Comparison of ENCODE assay signal across 8 mouse cellular contexts in genomic region chr12:36156637-36157303, GRCm38 (mm10). TPM values are rescaled to one million over a fixed set of nuclear protein-coding genes. Genes with fewer than 3 reads are reported as not detected.
DNase-seq lines count a peak whose midpoint lies in the region; ATAC-seq and TF ChIP-seq lines count a peak whose summit lies in the region.

Gene Ankmy2 (plus strand): TSS chr12:36157114.

- DNase-seq in c-Kit-positive CD71-positive TER-119-positive erythroid progenitor cells, embryonic 14.5 days (ENCODE audit: low spot score) = peak; percentile 87
- DNase-seq in heart, postnatal 0 days (ENCODE audit: low spot score) = peak; percentile 95
- DNase-seq in kidney, postnatal 4 days = peak; percentile 94 to 97
- peak; percentile 95 for DNase-seq in liver, postnatal 0 days
- DNase-seq in testis, postnatal 10 days (ENCODE audit: low spot score) = peak; percentile 95

- peak within 1 kb of the TSS; percentile 82 for H3K27ac ChIP-seq in forebrain, embryonic 12.5 days
- peak within 1 kb of the TSS; percentile 94 for H3K27ac ChIP-seq in heart, postnatal 0 days (ENCODE audit: low read depth)
- peak within 1 kb of the TSS; percentile 86 for H3K27ac ChIP-seq in liver, postnatal 0 days (ENCODE audit: low read depth)
- peak within 1 kb of the TSS; percentile 82 for H3K27ac ChIP-seq in neural tube, embryonic 14.5 days (ENCODE audit: low read depth, low read length)

- peaks cover 11% of the 10 kb centered on the region for H3K36me3 ChIP-seq in E14TG2a.4 (ENCODE audit: insufficient read depth, low read length)
- no peaks in the 10 kb centered on the region for H3K36me3 ChIP-seq in forebrain, embryonic 12.5 days (replicated peaks)
- H3K36me3 ChIP-seq in heart, postnatal 0 days (replicated peaks; ENCODE audit: control insufficient read depth, insufficient read depth, low read length) = 0 out of 2 replicates have a peak, but pooled peaks cover 3% of the 10 kb centered on the region
- H3K36me3 ChIP-seq in liver, postnatal 0 days (replicated peaks; ENCODE audit: insufficient read depth, low read length) = no peaks in the 10 kb centered on the region
- no peaks in the 10 kb centered on the region for H3K36me3 ChIP-seq in neural tube, embryonic 14.5 days (ENCODE audit: control insufficient read depth, insufficient read depth, low read length)

- under 1% methylated on average over 42 of the region's 42 CpGs for WGBS in forebrain, embryonic 12.5 days
- WGBS in heart, postnatal 0 days = under 1% methylated on average over 41 of the region's 42 CpGs
- WGBS in liver, postnatal 0 days (ENCODE audit: insufficient replicate concordance) = under 1% methylated on average over 40 of the region's 42 CpGs
- WGBS in neural tube, embryonic 14.5 days = under 1% methylated on average over 42 of the region's 42 CpGs

- H3K4me3 ChIP-seq in E14TG2a.4 (replicated peaks; ENCODE audit: low read length) = peak within 1 kb of the TSS; percentile 99
- H3K4me3 ChIP-seq in forebrain, embryonic 12.5 days (replicated peaks) = peak within 1 kb of the TSS; percentile 70
- H3K4me3 ChIP-seq in heart, postnatal 0 days (ENCODE audit: low read depth, low read length) = peak within 1 kb of the TSS; percentile 99
- peak within 1 kb of the TSS; percentile 72 for H3K4me3 ChIP-seq in liver, postnatal 0 days (ENCODE audit: low read depth, low read length)
- peak within 1 kb of the TSS; percentile 67 for H3K4me3 ChIP-seq in neural tube, embryonic 14.5 days (ENCODE audit: low read depth, low read length)

- peak within 1 kb of the TSS; percentile 78 for H3K4me2 ChIP-seq in forebrain, embryonic 12.5 days
- H3K4me2 ChIP-seq in heart, postnatal 0 days (ENCODE audit: low read depth, low read length) = peak within 1 kb of the TSS; percentile 80
- peak within 1 kb of the TSS; percentile 93 for H3K4me2 ChIP-seq in liver, postnatal 0 days (ENCODE audit: low read depth, low read length)
- peak within 1 kb of the TSS; percentile 51 for H3K4me2 ChIP-seq in neural tube, embryonic 14.5 days (ENCODE audit: low read depth, low read length)

- H3K9ac ChIP-seq in forebrain, embryonic 12.5 days = peak within 1 kb of the TSS; percentile 87
- H3K9ac ChIP-seq in heart, postnatal 0 days (replicated peaks; ENCODE audit: low read depth, low read length) = peak within 1 kb of the TSS; percentile 95
- H3K9ac ChIP-seq in liver, postnatal 0 days (replicated peaks) = peak within 1 kb of the TSS; percentile 78
- peak within 1 kb of the TSS; percentile 86 for H3K9ac ChIP-seq in neural tube, embryonic 14.5 days (replicated peaks; ENCODE audit: low read depth, low read length)

- peaks cover 54% of the 10 kb centered on the region for H3K4me1 ChIP-seq in E14TG2a.4 (replicated peaks; ENCODE audit: low read depth, low read length)
- peaks cover 26% of the 10 kb centered on the region for H3K4me1 ChIP-seq in forebrain, embryonic 12.5 days
- peaks cover 32% of the 10 kb centered on the region for H3K4me1 ChIP-seq in heart, postnatal 0 days (ENCODE audit: control insufficient read depth, insufficient read depth)
- peaks cover 21% of the 10 kb centered on the region for H3K4me1 ChIP-seq in liver, postnatal 0 days (ENCODE audit: insufficient read depth)
- peaks cover 18% of the 10 kb centered on the region for H3K4me1 ChIP-seq in neural tube, embryonic 14.5 days (ENCODE audit: control insufficient read depth, insufficient read depth, low read length)

- 0 out of 2 replicates have a peak, but pooled peaks have one; percentile 31 for TF ChIP-seq EP300 in heart, postnatal 0 days (IDR thresholded peaks at IDR 0.05; ENCODE audit: low read depth)
- peak; percentile 63 for TF ChIP-seq EP300 in liver, postnatal 0 days (IDR thresholded peaks at IDR 0.05; ENCODE audit: low read depth)

- no peaks in the 10 kb centered on the region for H3K9me3 ChIP-seq in E14TG2a.4 (ENCODE audit: low read length)
- no peaks in the 10 kb centered on the region for H3K9me3 ChIP-seq in forebrain, embryonic 12.5 days
- H3K9me3 ChIP-seq in heart, postnatal 0 days (replicated peaks; ENCODE audit: control insufficient read depth, low read length) = no peaks in the 10 kb centered on the region
- H3K9me3 ChIP-seq in liver, postnatal 0 days (ENCODE audit: low read length) = no peaks in the 10 kb centered on the region
- H3K9me3 ChIP-seq in neural tube, embryonic 14.5 days (ENCODE audit: control insufficient read depth, low read length) = no peaks in the 10 kb centered on the region

- TF ChIP-seq CTCF in E14TG2a.4 (conservative IDR thresholded peaks at IDR 0.05; ENCODE audit: low read length) = no peak
- TF ChIP-seq CTCF in heart, postnatal 0 days (IDR thresholded peaks at IDR 0.05; ENCODE audit: low read depth) = no peak
- no peak for TF ChIP-seq CTCF in liver, postnatal 0 days (IDR thresholded peaks at IDR 0.05; ENCODE audit: low read depth)

- ATAC-seq in forebrain, embryonic 12.5 days (ENCODE audit: low FRiP score) = peak; percentile 97
- peak; percentile 95 for ATAC-seq in heart, postnatal 0 days (ENCODE audit: insufficient read depth, low read depth)
- ATAC-seq in liver, postnatal 0 days = peak; percentile 96
- peak; percentile 97 for ATAC-seq in neural tube, embryonic 14.5 days (ENCODE audit: low read depth)

- no peaks in the 10 kb centered on the region for H3K27me3 ChIP-seq in E14TG2a.4 (ENCODE audit: insufficient read depth, low read length)
- no peaks in the 10 kb centered on the region for H3K27me3 ChIP-seq in forebrain, embryonic 12.5 days
- H3K27me3 ChIP-seq in heart, postnatal 0 days (ENCODE audit: control insufficient read depth, insufficient read depth, low read length) = no peaks in the 10 kb centered on the region
- no peaks in the 10 kb centered on the region for H3K27me3 ChIP-seq in liver, postnatal 0 days (ENCODE audit: insufficient read depth, low read length)
- H3K27me3 ChIP-seq in neural tube, embryonic 14.5 days (ENCODE audit: control insufficient read depth, insufficient read depth, low read length) = no peaks in the 10 kb centered on the region; the same call in 1 of the 2 replicates

RNA-seq across cellular contexts. Expression of gene Ankmy2, which starts in this region (rescaled TPM):
- polyA plus RNA-seq in forebrain, embryonic 12.5 days (2016; fragmentation: Nextera tagmentation; extraction: Ambion mirVana) = 32.1 and 34.2 TPM in 2 replicates
- 8.9 and 9.9 TPM in 2 replicates for total RNA-seq in heart, postnatal 0 days (2014; rRNA removed; ENCODE audit: low replicate concordance)
- polyA plus RNA-seq in heart, postnatal 0 days (2015; fragmentation: Nextera tagmentation; extraction: Ambion mirVana) = 23.1 and 24.8 TPM in 2 replicates
- polyA plus RNA-seq in liver, postnatal 0 days (2015; fragmentation: Nextera tagmentation; extraction: Ambion mirVana) = 5.9 and 6.4 TPM in 2 replicates
- polyA plus RNA-seq in neural tube, embryonic 14.5 days (2014; fragmentation: Nextera tagmentation; extraction: Ambion mirVana) = 84.6 and 87.6 TPM in 2 replicates

Comparison
In these comparisons a context has a peak if more than half of its experiments do, and no peak if none do; other contexts are left out.
1. Peak in every context shown above with its lines: DNase-seq, ATAC-seq, H3K4me3 ChIP-seq and H3K27ac ChIP-seq.